Mouse (Mus musculus): Measurements from ENCODE around the gene Man2a1. TPM values are rescaled to one million over a fixed set of nuclear protein-coding genes. Genes with fewer than 3 reads are reported as not detected.

Gene Man2a1
- polyA plus RNA-seq, 1 experiment = 12.5 TPM

- Histone ChIP-seq H3K4me3 (ENCODE audit: insufficient read depth, poor library complexity, severe bottlenecking) (no peak overlapping the region), H3K27me3 (ENCODE audit: control insufficient read depth, insufficient read depth, insufficient read length) (no peaks in the 10 kb centered on the region), H3K79me3 (ENCODE audit: low read depth) (no peaks in the 10 kb centered on the region), H3ac (ENCODE audit: control insufficient read depth, insufficient read length, low read depth) (no peak overlapping the region), H3K79me2 (ENCODE audit: control insufficient read depth, insufficient read depth) (no peaks in the 10 kb centered on the region), H3K36me3 (ENCODE audit: control insufficient read depth, insufficient read depth) (peaks cover 70% of the 10 kb centered on the region)
- TF ChIP-seq MYOD1 (IDR thresholded peaks at IDR 0.05; ENCODE audit: control insufficient read depth, insufficient read length, low read depth) (no peak), MAX (IDR thresholded peaks at IDR 0.05) (no peak), CTCF (IDR thresholded peaks at IDR 0.05; ENCODE audit: control insufficient read depth, insufficient read depth, insufficient read length) (no peak), USF1 (IDR thresholded peaks at IDR 0.05; ENCODE audit: low read depth) (no peak), FOSL1 (IDR thresholded peaks at IDR 0.05; ENCODE audit: insufficient read depth, low read length, poor library complexity, severe bottlenecking) (no peak), CEBPB (IDR thresholded peaks at IDR 0.05; ENCODE audit: low read depth) (no peak)
These were observed 74.4 kb downstream of the Man2a1 start for GRCm38 (mm10) chr17:64674980-64675379.

DNA sequence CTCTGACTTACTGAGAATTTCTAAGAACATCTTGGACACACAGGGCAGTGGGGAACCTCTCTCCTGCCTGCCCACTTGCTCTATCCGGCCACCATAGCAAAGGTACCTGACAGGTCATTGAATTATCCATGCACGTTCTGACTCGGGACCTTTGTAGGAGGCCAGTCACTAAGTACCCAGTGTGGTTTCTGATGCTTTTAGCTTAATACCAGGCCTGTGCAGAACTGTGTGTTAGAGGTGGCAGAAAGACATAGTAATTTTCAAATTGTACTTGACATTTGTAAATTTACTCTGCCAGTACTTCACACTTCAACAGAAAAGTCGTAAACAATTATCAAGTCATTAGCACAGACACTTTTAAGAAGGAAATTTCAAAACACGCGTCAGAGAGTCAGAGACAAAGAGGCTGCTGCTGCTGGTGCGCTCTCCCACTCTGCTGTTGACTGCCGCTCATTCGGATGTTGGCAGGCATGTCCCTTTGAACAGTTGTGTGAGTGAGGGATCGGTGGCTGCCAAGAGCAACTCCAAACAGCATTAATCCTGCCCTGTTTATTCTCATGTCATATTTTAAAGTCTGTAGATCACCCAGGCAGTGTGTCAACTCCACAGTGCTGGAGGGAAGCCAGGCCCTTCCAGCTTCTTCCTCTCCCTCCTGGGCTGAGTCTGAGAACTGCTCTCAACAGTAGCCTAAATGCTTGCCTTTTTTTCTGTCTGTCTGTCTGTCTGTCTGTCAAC is 76.4 kb downstream of the Man2a1 start:
- H3K79me3 ChIP-seq (ENCODE audit: low read depth) = no peaks in the 10 kb centered on the region
- no peaks in the 10 kb centered on the region for H3K27me3 ChIP-seq (ENCODE audit: control insufficient read depth, insufficient read depth, insufficient read length)
- peaks cover 71% of the 10 kb centered on the region for H3K36me3 ChIP-seq (ENCODE audit: control insufficient read depth, insufficient read depth)
- TF ChIP-seq USF1 (IDR thresholded peaks at IDR 0.05; ENCODE audit: low read depth) (no peak), FOSL1 (IDR thresholded peaks at IDR 0.05; ENCODE audit: insufficient read depth, low read length, poor library complexity, severe bottlenecking) (no peak), CEBPB (IDR thresholded peaks at IDR 0.05; ENCODE audit: low read depth) (no peak)
- no peak overlapping the region for H3ac ChIP-seq (ENCODE audit: control insufficient read depth, insufficient read length, low read depth)
- H3K79me2 ChIP-seq (ENCODE audit: control insufficient read depth, insufficient read depth) = no peaks in the 10 kb centered on the region
- no peak overlapping the region for H3K4me3 ChIP-seq (ENCODE audit: insufficient read depth, poor library complexity, severe bottlenecking)

GRCm38 (mm10) chr17:64681461-64681860 is 80.9 kb downstream of the Man2a1 start:
- Histone ChIP-seq H3ac (ENCODE audit: control insufficient read depth, insufficient read length, low read depth) (no peak overlapping the region), H3K36me3 (ENCODE audit: control insufficient read depth, insufficient read depth) (peaks cover 55% of the 10 kb centered on the region), H3K79me2 (ENCODE audit: control insufficient read depth, insufficient read depth) (no peaks in the 10 kb centered on the region), H3K79me3 (ENCODE audit: low read depth) (no peaks in the 10 kb centered on the region), H3K27me3 (ENCODE audit: control insufficient read depth, insufficient read depth, insufficient read length) (no peaks in the 10 kb centered on the region), H3K4me3 (ENCODE audit: insufficient read depth, poor library complexity, severe bottlenecking) (no peak overlapping the region)
- no peak for TF ChIP-seq MAX (IDR thresholded peaks at IDR 0.05)
- TF ChIP-seq FOSL1 (IDR thresholded peaks at IDR 0.05; ENCODE audit: insufficient read depth, low read length, poor library complexity, severe bottlenecking) = no peak
- no peak for TF ChIP-seq CEBPB (IDR thresholded peaks at IDR 0.05; ENCODE audit: low read depth)
- TF ChIP-seq USF1 (IDR thresholded peaks at IDR 0.05; ENCODE audit: low read depth) = no peak
- TF ChIP-seq MYOG (IDR thresholded peaks at IDR 0.05; ENCODE audit: control insufficient read depth, extremely low read depth, insufficient read length) = no peak
- no peak for TF ChIP-seq MYOD1 (IDR thresholded peaks at IDR 0.05; ENCODE audit: control insufficient read depth, insufficient read length, low read depth)
- no peak for TF ChIP-seq CTCF (IDR thresholded peaks at IDR 0.05; ENCODE audit: control insufficient read depth, insufficient read depth, insufficient read length)

GRCm38 (mm10) chr17:64681927-64682326 is 81.4 kb downstream of the Man2a1 start:
- H3K4me3 ChIP-seq (ENCODE audit: insufficient read depth, poor library complexity, severe bottlenecking) = no peak overlapping the region
- TF ChIP-seq FOSL1 (IDR thresholded peaks at IDR 0.05; ENCODE audit: insufficient read depth, low read length, poor library complexity, severe bottlenecking) = no peak
- no peak for TF ChIP-seq USF1 (IDR thresholded peaks at IDR 0.05; ENCODE audit: low read depth)
- no peak for TF ChIP-seq MYOG (IDR thresholded peaks at IDR 0.05; ENCODE audit: control insufficient read depth, extremely low read depth, insufficient read length)
- no peak for TF ChIP-seq MYOD1 (IDR thresholded peaks at IDR 0.05; ENCODE audit: control insufficient read depth, insufficient read length, low read depth)
- no peak for TF ChIP-seq CEBPB (IDR thresholded peaks at IDR 0.05; ENCODE audit: low read depth)
- H3K27me3 ChIP-seq (ENCODE audit: control insufficient read depth, insufficient read depth, insufficient read length) = no peaks in the 10 kb centered on the region
- no peak overlapping the region for H3ac ChIP-seq (ENCODE audit: control insufficient read depth, insufficient read length, low read depth)
- peaks cover 55% of the 10 kb centered on the region for H3K36me3 ChIP-seq (ENCODE audit: control insufficient read depth, insufficient read depth)
- no peaks in the 10 kb centered on the region for H3K79me2 ChIP-seq (ENCODE audit: control insufficient read depth, insufficient read depth)
- H3K79me3 ChIP-seq (ENCODE audit: low read depth) = no peaks in the 10 kb centered on the region

DNA sequence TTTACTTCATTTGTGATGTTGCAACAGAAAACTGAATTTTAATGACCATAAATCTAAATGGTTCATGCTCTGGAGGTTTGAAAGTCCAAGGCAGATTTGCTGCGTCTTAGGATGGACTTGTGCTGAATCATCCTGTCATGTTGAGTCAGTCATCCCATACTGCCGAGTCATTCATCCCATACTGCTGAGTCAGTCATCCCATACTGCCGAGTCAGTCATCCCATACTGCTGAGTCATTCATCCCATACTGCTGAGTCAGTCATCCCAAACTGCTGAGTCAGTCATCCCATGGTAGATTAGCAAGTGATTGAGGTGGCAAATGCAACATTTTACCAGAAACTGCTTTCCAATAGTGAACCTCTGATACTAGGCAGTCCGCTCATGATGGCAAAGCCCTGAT is 83.6 kb downstream of the Man2a1 start:
- TF ChIP-seq MYOG (IDR thresholded peaks at IDR 0.05; ENCODE audit: control insufficient read depth, extremely low read depth, insufficient read length) (no peak), FOSL1 (IDR thresholded peaks at IDR 0.05; ENCODE audit: insufficient read depth, low read length, poor library complexity, severe bottlenecking) (peak; percentile 65), MAX (IDR thresholded peaks at IDR 0.05) (no peak)
- no peaks in the 10 kb centered on the region for H3K79me3 ChIP-seq (ENCODE audit: low read depth)
- H3ac ChIP-seq (ENCODE audit: control insufficient read depth, insufficient read length, low read depth) = no peak overlapping the region
- H3K79me2 ChIP-seq (ENCODE audit: control insufficient read depth, insufficient read depth) = no peaks in the 10 kb centered on the region
- peaks cover 63% of the 10 kb centered on the region for H3K36me3 ChIP-seq (ENCODE audit: control insufficient read depth, insufficient read depth)
- H3K4me3 ChIP-seq (ENCODE audit: insufficient read depth, poor library complexity, severe bottlenecking) = no peak overlapping the region
- H3K27me3 ChIP-seq (ENCODE audit: control insufficient read depth, insufficient read depth, insufficient read length) = no peaks in the 10 kb centered on the region

DNA sequence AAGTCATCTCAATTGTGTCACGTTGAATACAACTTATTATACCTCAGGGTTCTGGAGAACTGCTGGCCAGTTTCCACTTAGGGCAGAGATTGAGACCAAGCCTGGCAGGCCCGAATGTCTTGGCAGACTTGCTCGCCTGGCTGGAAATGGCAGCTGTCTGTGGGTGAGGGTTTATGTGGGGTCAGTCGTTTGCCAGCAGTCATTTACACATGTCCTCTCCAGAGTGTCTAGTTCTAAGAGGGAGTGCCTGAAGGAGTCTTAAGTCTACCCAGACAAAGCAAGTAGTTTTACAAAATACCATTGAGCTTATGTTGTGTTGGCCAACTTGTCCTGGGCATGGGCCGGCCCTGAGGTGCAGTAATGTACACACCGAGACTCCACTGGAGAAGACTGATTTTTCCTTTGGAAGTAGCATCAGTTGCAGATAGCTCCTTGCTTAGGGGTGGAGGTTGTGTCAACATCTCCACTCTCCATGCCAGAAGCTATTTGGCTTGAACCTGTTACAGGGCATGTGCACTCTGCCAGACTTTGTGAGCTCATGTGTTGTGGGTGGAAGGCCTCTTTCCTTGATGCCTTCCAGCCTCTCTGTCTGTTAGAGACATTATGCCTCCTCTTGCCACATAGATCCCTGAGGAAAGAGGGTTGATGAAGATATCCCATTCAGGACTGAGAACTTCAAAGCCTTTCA is 84.8 kb downstream of the Man2a1 start:
- no peak for TF ChIP-seq USF1 (IDR thresholded peaks at IDR 0.05; ENCODE audit: low read depth)
- TF ChIP-seq CEBPB (IDR thresholded peaks at IDR 0.05; ENCODE audit: low read depth) = no peak
- no peak for TF ChIP-seq MYOG (IDR thresholded peaks at IDR 0.05; ENCODE audit: control insufficient read depth, extremely low read depth, insufficient read length)
- TF ChIP-seq FOSL1 (IDR thresholded peaks at IDR 0.05; ENCODE audit: insufficient read depth, low read length, poor library complexity, severe bottlenecking) = no peak
- TF ChIP-seq MYOD1 (IDR thresholded peaks at IDR 0.05; ENCODE audit: control insufficient read depth, insufficient read length, low read depth) = no peak
- TF ChIP-seq MAX (IDR thresholded peaks at IDR 0.05) = no peak
- no peaks in the 10 kb centered on the region for H3K27me3 ChIP-seq (ENCODE audit: control insufficient read depth, insufficient read depth, insufficient read length)

More for the DNA sequence above, 84.8 kb downstream of the Man2a1 start:
- Histone ChIP-seq H3K4me3 (ENCODE audit: insufficient read depth, poor library complexity, severe bottlenecking) (no peak overlapping the region), H3K36me3 (ENCODE audit: control insufficient read depth, insufficient read depth) (peaks cover 66% of the 10 kb centered on the region), H3ac (ENCODE audit: control insufficient read depth, insufficient read length, low read depth) (no peak overlapping the region), H3K79me3 (ENCODE audit: low read depth) (no peaks in the 10 kb centered on the region), H3K79me2 (ENCODE audit: control insufficient read depth, insufficient read depth) (no peaks in the 10 kb centered on the region)

Data from C2C12 (cell line).